Mouse (Mus musculus) intestine, embryonic 14.5 days (tissue): ENCODE measurements at regions not wholly inside any gene's neighbourhood (a gene's known extent, or its start where the extent isn't known, plus 50 kb on each side); places are given as distances from the start of the nearest gene placed in this dataset.

Source experiments
- ATAC-seq: fragments of 200-750 bp; cut with Nextera tagmentation; replicated peaks from 2 replicates; pipeline ENCODE4 v1.8.0; 2017; ENCODE audit warnings: low read depth, moderate number of reproducible peaks, moderate TSS enrichment, moderate library complexity; ENCODE audit not compliant: low FRiP score, low TSS enrichment
- DNase-seq: peaks from one replicate; pipeline ENCODE4 v3.0.0-alpha.2; 2018; ENCODE audit warnings: low spot score
- H3K27ac ChIP-seq: fragments of 300-500 bp; sonication (generic); 2 replicates; pipeline ENCODE4 v1.5.1; 2014; ENCODE audit warnings: low read depth, mild to moderate bottlenecking, control low read depth
- H3K27me3 ChIP-seq: fragments of 300-500 bp; sonication (generic); replicated peaks from 2 replicates; pipeline ENCODE4 v1.6.1; 2014; ENCODE audit warnings: low read length, control low read depth; ENCODE audit not compliant: control insufficient read depth, insufficient read depth
- H3K36me3 ChIP-seq: fragments of 300-500 bp; sonication (generic); 2 replicates; pipeline ENCODE4 v1.6.1; 2014; ENCODE audit warnings: low read length, control low read depth; ENCODE audit not compliant: control insufficient read depth, insufficient read depth
- H3K4me1 ChIP-seq: fragments of 300-500 bp; sonication (generic); replicated peaks from 2 replicates; pipeline ENCODE4 v1.6.1; 2014; ENCODE audit warnings: low read length, control low read depth, mixed read lengths; ENCODE audit not compliant: control insufficient read depth, insufficient read depth
- H3K4me2 ChIP-seq: fragments of 300-500 bp; sonication (generic); 2 replicates; pipeline ENCODE4 v1.6.1; 2014; ENCODE audit warnings: low read length
- H3K4me3 ChIP-seq: fragments of 300-500 bp; sonication (generic); 2 replicates; pipeline ENCODE4 v1.5.1; 2014; ENCODE audit warnings: low read depth, low read length, control low read depth, mixed read lengths
- H3K9ac ChIP-seq: fragments of 300-500 bp; sonication (generic); 2 replicates; pipeline ENCODE4 v1.6.1; 2014; ENCODE audit warnings: mild to moderate bottlenecking, low read length
- H3K9me3 ChIP-seq: fragments of 300-500 bp; sonication (generic); 2 replicates; pipeline ENCODE4 v1.6.1; 2016; ENCODE audit warnings: low read length, control low read depth; ENCODE audit not compliant: control insufficient read depth
- WGBS: fragments of 180-500 bp; shearing (Covaris S2); extraction: QIAGEN DNeasy Blood & Tissue Kit; methylation state at CpG from one replicate; pipeline ENCODE4 v1.1.7; 2014; 5-methylcytosine and 5-hydroxymethylcytosine counted together

DNA sequence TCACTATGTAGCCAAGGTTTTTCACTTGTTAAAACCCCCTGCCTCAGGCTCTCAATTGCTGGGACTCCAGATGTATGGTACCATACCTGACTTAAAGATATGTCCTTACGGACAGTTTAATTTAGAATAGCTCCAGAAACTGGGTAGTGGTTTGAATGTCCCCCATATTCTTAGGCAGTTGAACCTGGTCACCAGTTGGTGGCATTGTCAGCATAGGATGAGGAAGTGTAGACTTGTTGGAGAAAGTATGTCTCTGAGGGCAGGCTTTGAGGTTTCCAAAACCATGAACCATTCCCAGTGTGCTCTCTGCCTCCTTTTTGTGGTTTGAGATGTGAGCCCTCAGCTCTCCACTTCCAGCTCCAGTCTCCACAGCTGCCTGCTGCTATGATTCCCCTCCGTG is 94.4 kb downstream of the Kctd15 start:
- 0 out of 2 replicates have a peak, but pooled peaks cover 4% of the 10 kb centered on the region for H3K9me3 ChIP-seq
- H3K27ac ChIP-seq = no peak overlapping the region
- WGBS = 85% methylated on average over 2 of the region's 2 CpGs

DNA sequence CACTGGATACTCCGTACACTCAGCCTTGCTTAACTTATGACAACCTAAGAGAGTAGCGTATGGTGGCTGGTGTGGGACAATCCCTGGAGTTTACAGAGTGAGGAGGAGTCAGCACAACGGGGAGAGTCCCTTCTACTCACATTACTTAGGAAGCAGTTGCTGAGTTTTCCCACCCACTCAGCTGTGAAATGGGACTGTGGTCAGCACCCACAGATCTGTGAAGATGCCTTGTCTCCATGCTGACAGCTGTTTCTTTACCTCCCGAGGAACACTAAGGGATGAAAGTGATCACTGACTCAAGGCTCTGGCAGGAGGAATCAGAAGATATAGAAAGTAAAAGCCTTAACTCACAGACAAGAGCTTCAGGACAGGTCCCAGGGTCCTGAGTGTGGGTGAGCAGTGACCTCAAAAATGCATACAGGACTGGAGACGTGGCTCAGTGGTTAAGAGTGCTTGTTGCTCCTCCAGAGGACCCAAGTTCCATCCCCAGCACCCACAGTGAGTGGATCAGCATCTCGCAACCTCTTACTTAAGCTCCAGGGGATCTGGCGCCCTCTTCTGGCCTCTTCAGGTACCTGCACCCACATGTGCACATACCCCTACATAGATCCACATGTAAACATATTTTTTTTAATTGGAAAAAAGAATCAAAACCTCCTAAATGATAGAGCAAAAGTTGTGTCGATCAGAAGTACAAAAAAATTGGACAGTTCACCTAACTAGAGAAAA is 97.8 kb downstream of the Kctd15 start:
- ATAC-seq = no peak
- Histone ChIP-seq H3K9me3 (0 out of 2 replicates have a peak, but pooled peaks cover 4% of the 10 kb centered on the region), H3K4me3 (no peak overlapping the region), H3K4me1 (no peaks in the 10 kb centered on the region), H3K4me2 (no peak overlapping the region), H3K9ac (no peak overlapping the region), H3K27ac (no peak overlapping the region), H3K36me3 (no peaks in the 10 kb centered on the region), H3K27me3 (no peaks in the 10 kb centered on the region)
- DNase-seq = no peak
- WGBS = 82% methylated on average over 8 of the region's 8 CpGs

More for the DNA sequence above, 94.4 kb downstream of the Kctd15 start:
- DNase-seq (no peak), ATAC-seq (no peak)
- Histone ChIP-seq H3K9ac (no peak overlapping the region), H3K4me2 (no peak overlapping the region), H3K27me3 (no peaks in the 10 kb centered on the region), H3K4me3 (no peak overlapping the region), H3K4me1 (no peaks in the 10 kb centered on the region), H3K36me3 (no peaks in the 10 kb centered on the region)

DNA sequence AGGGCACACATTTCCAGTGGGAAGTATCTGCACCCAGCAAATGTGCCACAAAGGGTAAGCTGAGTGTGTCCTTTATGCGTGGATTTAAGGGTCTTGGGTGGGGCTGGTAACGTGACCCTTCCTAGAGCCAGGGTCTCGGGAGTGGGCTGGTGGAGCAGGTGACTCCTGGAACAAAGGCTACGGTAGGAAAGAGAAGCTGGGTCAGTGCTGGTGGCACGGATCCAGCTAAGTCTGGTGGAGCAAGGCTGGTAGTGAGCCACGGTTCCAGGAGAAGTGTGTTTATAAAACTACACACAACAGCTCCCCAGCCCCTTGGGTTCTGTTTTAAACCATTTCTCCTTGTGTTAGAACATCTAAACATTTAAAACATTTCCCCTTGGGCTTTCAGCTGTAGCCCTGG is 101.3 kb downstream of the Kctd15 start:
- no peak for ATAC-seq
- Histone ChIP-seq H3K36me3 (no peaks in the 10 kb centered on the region), H3K27ac (no peak overlapping the region), H3K4me2 (no peak overlapping the region), H3K4me1 (no peaks in the 10 kb centered on the region), H3K4me3 (no peak overlapping the region), H3K9ac (no peak overlapping the region), H3K27me3 (no peaks in the 10 kb centered on the region), H3K9me3 (0 out of 2 replicates have a peak, but pooled peaks cover 4% of the 10 kb centered on the region)
- no peak for DNase-seq
- WGBS = 68% methylated on average over 6 of the region's 6 CpGs

GRCm38 (mm10) chr7:34546609-34547316 is 109.8 kb downstream of the Kctd15 start:
- H3K27me3 ChIP-seq = no peaks in the 10 kb centered on the region
- no peak overlapping the region for H3K4me3 ChIP-seq
- H3K4me2 ChIP-seq = no peak overlapping the region
- H3K9me3 ChIP-seq = no peaks in the 10 kb centered on the region
- no peak for DNase-seq
- WGBS = 87% methylated on average over 19 of the region's 19 CpGs
- no peak overlapping the region for H3K27ac ChIP-seq
- H3K4me1 ChIP-seq = no peaks in the 10 kb centered on the region
- no peak for ATAC-seq
- H3K9ac ChIP-seq = no peak overlapping the region
- no peaks in the 10 kb centered on the region for H3K36me3 ChIP-seq

DNA sequence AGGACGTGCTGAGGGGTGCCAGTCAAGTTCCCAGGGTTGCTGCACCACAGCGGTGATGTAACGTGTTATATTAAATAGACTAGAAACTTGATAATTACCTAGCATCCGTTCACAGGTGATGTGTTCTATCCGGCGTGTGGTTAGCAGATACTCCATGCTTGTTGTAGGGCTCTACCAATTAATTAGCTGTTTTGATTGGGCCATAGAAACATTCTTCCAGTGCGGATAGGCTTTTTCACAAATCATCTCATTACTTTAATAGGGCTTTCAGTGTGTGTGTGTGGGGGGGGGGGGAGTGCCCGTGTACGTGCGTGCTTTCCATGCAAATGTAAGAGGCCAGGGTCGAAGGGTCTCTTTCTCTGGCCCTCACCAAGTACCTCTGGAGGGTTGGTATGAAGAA is 110.6 kb downstream of the Kctd15 start:
- Histone ChIP-seq H3K9ac (no peak overlapping the region), H3K9me3 (no peaks in the 10 kb centered on the region), H3K36me3 (no peaks in the 10 kb centered on the region), H3K27me3 (no peaks in the 10 kb centered on the region), H3K27ac (no peak overlapping the region), H3K4me2 (no peak overlapping the region), H3K4me3 (no peak overlapping the region), H3K4me1 (0 out of 2 replicates have a peak, but pooled peaks cover 4% of the 10 kb centered on the region)
- no peak for ATAC-seq
- no peak for DNase-seq
- 90% methylated on average over 11 of the region's 11 CpGs for WGBS

DNA sequence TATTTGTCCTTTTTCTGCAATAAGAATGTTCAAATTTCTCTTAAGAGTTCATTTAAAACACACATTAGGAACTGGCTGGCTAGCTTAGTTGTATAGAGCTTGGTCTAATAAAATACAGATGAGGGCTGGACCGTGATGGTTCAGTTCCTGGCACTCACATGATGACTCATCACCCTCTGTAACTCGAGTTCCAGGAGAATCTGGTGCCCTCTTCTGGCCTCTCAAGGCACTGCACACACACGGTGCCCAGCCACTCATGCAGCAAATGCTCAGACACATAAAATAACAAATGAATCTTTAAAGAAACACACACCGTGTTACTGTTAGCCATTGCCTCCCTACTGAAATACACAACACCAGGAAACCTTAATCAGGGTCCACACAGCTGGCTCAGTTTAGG is 114.6 kb downstream of the Kctd15 start:
- WGBS = 75% methylated on average over 4 of the region's 4 CpGs
- Histone ChIP-seq H3K4me3 (no peak overlapping the region), H3K9me3 (0 out of 2 replicates have a peak, but pooled peaks cover 2% of the 10 kb centered on the region), H3K4me2 (no peak overlapping the region), H3K27ac (no peak overlapping the region), H3K36me3 (no peaks in the 10 kb centered on the region), H3K4me1 (0 out of 2 replicates have a peak, but pooled peaks cover 4% of the 10 kb centered on the region), H3K27me3 (no peaks in the 10 kb centered on the region), H3K9ac (no peak overlapping the region)
- no peak for ATAC-seq
- no peak for DNase-seq

DNA sequence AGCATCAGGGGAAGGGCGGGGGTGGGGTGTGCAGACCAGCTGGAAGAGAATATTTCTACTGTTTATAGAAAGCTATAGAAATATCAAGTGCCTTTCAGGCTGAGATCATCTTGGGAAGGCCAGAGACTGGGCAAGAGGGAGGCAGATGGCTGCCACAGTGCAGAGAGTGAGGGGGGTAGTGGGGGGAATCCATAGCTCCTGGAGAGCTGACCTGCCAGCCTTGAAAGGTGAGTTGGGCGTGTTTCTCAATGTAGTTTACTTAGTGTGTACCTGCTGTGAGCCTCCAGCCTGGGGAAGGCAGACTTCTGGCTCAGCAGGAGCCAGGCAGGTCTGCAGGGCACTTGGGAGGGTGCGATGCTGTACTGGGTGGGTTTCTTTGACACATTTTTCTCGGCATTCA is 115.5 kb downstream of the Kctd15 start:
- DNase-seq = no peak
- 59% methylated on average over 4 of the region's 4 CpGs for WGBS
- no peak overlapping the region for H3K9ac ChIP-seq
- H3K27me3 ChIP-seq = no peaks in the 10 kb centered on the region
- no peak overlapping the region for H3K4me2 ChIP-seq
- no peak overlapping the region for H3K27ac ChIP-seq
- H3K4me1 ChIP-seq = 0 out of 2 replicates have a peak, but pooled peaks cover 4% of the 10 kb centered on the region
- H3K4me3 ChIP-seq = no peak overlapping the region
- no peaks in the 10 kb centered on the region for H3K36me3 ChIP-seq
- H3K9me3 ChIP-seq = 0 out of 2 replicates have a peak, but pooled peaks cover 2% of the 10 kb centered on the region
- no peak for ATAC-seq

DNA sequence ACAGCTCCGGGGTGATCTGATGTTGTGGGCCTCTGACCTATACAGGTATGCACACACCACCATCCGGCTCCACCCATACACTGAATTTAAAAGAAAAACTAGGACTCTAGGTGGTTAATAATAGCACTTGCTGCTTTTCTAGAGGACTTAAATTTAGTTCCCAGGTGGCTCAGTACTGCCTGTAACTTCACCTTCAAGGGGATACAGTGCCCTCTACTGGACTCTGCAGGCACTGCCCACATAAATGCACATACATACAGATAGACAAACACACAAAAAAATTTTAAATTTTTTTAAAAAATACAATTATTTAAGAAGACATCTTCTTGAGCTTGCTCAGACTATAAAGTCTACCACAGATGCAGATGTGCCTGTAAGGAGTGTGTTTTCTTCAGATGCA is 116.7 kb downstream of the Kctd15 start:
- H3K27ac ChIP-seq = no peak overlapping the region
- WGBS = 95% methylated on average over 2 of the region's 2 CpGs
- H3K4me2 ChIP-seq = no peak overlapping the region
- H3K9me3 ChIP-seq = 0 out of 2 replicates have a peak, but pooled peaks cover 2% of the 10 kb centered on the region
- no peaks in the 10 kb centered on the region for H3K36me3 ChIP-seq
- H3K4me3 ChIP-seq = no peak overlapping the region
- no peaks in the 10 kb centered on the region for H3K27me3 ChIP-seq
- ATAC-seq (no peak), DNase-seq (no peak)
- 0 out of 2 replicates have a peak, but pooled peaks cover 4% of the 10 kb centered on the region for H3K4me1 ChIP-seq
- H3K9ac ChIP-seq = no peak overlapping the region
